Mouse (Mus musculus): Measurements from ENCODE around the gene Fmod. TPM values are rescaled to one million over a fixed set of nuclear protein-coding genes. Genes with fewer than 3 reads are reported as not detected.

Fmod gene
- total RNA-seq, 1 experiment: not detected

DNA sequence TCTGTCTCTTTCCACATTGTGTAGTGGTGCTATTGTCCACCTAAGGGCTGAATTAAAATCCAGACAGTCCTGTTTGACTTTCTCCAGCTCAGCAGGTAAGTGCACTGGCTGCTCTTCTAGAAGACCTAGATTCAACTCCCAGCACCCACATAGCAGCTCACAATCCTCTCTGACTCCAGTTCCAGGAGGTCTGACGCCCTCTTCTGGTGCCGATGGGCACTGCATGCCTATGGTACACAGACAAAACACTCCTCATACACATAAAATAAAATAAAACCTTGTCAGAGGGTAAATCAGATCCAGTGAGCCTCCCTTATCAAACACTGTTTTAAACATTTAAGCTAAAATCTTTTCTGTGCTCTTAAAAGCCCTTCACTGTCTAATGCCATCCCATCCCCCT lies 562 bp upstream of the Fmod start:
- H3K9me3 ChIP-seq (ENCODE audit: control insufficient read depth, insufficient read depth, low read depth, low read length): no peaks in the 10 kb centered on the region
- no peak for TF ChIP-seq ZNF384 (IDR thresholded peaks at IDR 0.05; ENCODE audit: low read depth, low read length)
- no peak for TF ChIP-seq HCFC1 (IDR thresholded peaks at IDR 0.05; ENCODE audit: borderline replicate concordance, insufficient read depth, low read length)
- TF ChIP-seq ZC3H11A (IDR thresholded peaks at IDR 0.05; ENCODE audit: borderline replicate concordance, low read depth, low read length): no peak; the same call in 1 of the 2 replicates
- TF ChIP-seq MAFK (IDR thresholded peaks at IDR 0.05; ENCODE audit: insufficient read depth, low read depth, low read length): no peak
- no peak for TF ChIP-seq CHD2 (IDR thresholded peaks at IDR 0.05; ENCODE audit: low read depth, low read length)
- in situ Hi-C loops (cut with MboI; ENCODE audit: low sequenced_read_pairs in 2 of 2, unreplicated experiment in 2 of 2): no loop called here
- H3K4me3 ChIP-seq (ENCODE audit: insufficient read depth in 1 of 2, low read depth in 1 of 2, low read length in 2 of 2, poor library complexity in 1 of 2, severe bottlenecking in 1 of 2): no peak overlapping the region
- H3K4me1 ChIP-seq (ENCODE audit: control insufficient read depth in 2 of 2, insufficient read depth in 2 of 2, low read length in 2 of 2, poor library complexity in 1 of 2): no peaks in the 10 kb centered on the region
- DNase-seq (ENCODE audit: low read depth, low spot score): no peak
- no peak overlapping the region for H3K27ac ChIP-seq (ENCODE audit: insufficient read depth, low read depth, low read length, poor library complexity, severe bottlenecking)
- H3K9ac ChIP-seq (ENCODE audit: insufficient read depth, low read depth, low read length, poor library complexity, severe bottlenecking): no peak overlapping the region
- H3K36me3 ChIP-seq (ENCODE audit: control insufficient read depth, insufficient read depth, low read length, poor library complexity, severe bottlenecking): no peaks in the 10 kb centered on the region

DNA sequence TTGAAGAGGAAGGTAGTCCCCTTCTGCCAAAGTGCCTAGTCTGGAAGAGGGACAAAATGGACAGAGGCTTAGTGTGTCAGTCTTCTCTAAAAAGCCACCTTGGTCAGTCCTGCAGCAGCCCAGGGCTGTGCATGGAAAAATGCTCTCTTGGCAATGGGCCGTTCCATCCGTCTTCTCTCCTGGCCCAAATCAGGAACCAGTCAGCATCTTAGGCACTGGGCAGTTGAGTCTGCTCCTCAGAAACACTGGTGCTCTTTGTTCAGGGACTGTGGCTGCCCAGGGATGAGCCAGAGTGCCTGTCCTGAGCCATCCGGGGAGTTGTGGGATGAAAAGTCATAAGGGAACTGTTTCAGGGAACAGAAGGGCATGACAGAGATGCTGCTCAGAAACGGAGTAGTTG lies 1.3 kb downstream of the Fmod start:
- H3K4me1 ChIP-seq (ENCODE audit: control insufficient read depth in 2 of 2, insufficient read depth in 2 of 2, low read length in 2 of 2, poor library complexity in 1 of 2): no peaks in the 10 kb centered on the region
- in situ Hi-C loops (cut with MboI; ENCODE audit: low sequenced_read_pairs in 2 of 2, unreplicated experiment in 2 of 2): no loop called here
- H3K9me3 ChIP-seq (ENCODE audit: control insufficient read depth, insufficient read depth, low read depth, low read length): no peaks in the 10 kb centered on the region
- H3K9ac ChIP-seq (ENCODE audit: insufficient read depth, low read depth, low read length, poor library complexity, severe bottlenecking): no peak overlapping the region
- H3K27ac ChIP-seq (ENCODE audit: insufficient read depth, low read depth, low read length, poor library complexity, severe bottlenecking): no peak overlapping the region
- no peak overlapping the region for H3K4me3 ChIP-seq (ENCODE audit: insufficient read depth in 1 of 2, low read depth in 1 of 2, low read length in 2 of 2, poor library complexity in 1 of 2, severe bottlenecking in 1 of 2)
- H3K36me3 ChIP-seq (ENCODE audit: control insufficient read depth, insufficient read depth, low read length, poor library complexity, severe bottlenecking): no peaks in the 10 kb centered on the region
- no peak for DNase-seq (ENCODE audit: low read depth, low spot score)
- TF ChIP-seq HCFC1 (IDR thresholded peaks at IDR 0.05; ENCODE audit: borderline replicate concordance, insufficient read depth, low read length): no peak
- TF ChIP-seq MAFK (IDR thresholded peaks at IDR 0.05; ENCODE audit: insufficient read depth, low read depth, low read length): no peak
- no peak for TF ChIP-seq ZNF384 (IDR thresholded peaks at IDR 0.05; ENCODE audit: low read depth, low read length)
- no peak for TF ChIP-seq ZC3H11A (IDR thresholded peaks at IDR 0.05; ENCODE audit: borderline replicate concordance, low read depth, low read length)
- no peak for TF ChIP-seq CHD2 (IDR thresholded peaks at IDR 0.05; ENCODE audit: low read depth, low read length)

DNA sequence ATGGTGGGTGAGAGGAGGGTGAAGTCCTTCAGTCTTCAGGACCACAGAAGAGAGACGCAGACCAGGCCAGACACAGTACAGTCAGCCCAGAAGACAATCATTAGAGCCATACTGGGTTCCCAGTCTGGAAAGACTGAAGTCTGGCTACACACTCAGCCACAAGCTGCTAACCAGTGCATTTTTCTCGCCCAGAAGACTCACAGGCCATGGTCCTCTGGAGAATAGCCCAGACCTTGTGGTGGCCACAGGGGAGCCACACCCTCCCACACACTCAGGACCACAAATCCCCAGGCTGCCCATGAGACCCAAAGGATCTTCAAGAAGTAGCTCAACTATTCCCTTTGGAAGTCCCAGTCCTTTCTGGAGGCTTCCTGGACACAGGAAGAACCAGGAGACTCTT lies 2.3 kb downstream of the Fmod start:
- Histone ChIP-seq H3K36me3 (ENCODE audit: control insufficient read depth, insufficient read depth, low read length, poor library complexity, severe bottlenecking) (no peaks in the 10 kb centered on the region), H3K9me3 (ENCODE audit: control insufficient read depth, insufficient read depth, low read depth, low read length) (no peaks in the 10 kb centered on the region), H3K4me3 (ENCODE audit: insufficient read depth in 1 of 2, low read depth in 1 of 2, low read length in 2 of 2, poor library complexity in 1 of 2, severe bottlenecking in 1 of 2) (no peak overlapping the region), H3K9ac (ENCODE audit: insufficient read depth, low read depth, low read length, poor library complexity, severe bottlenecking) (no peak overlapping the region), H3K4me1 (ENCODE audit: control insufficient read depth in 2 of 2, insufficient read depth in 2 of 2, low read length in 2 of 2, poor library complexity in 1 of 2) (no peaks in the 10 kb centered on the region), H3K27ac (ENCODE audit: insufficient read depth, low read depth, low read length, poor library complexity, severe bottlenecking) (no peak overlapping the region)
- TF ChIP-seq ZC3H11A (IDR thresholded peaks at IDR 0.05; ENCODE audit: borderline replicate concordance, low read depth, low read length): no peak
- TF ChIP-seq MAFK (IDR thresholded peaks at IDR 0.05; ENCODE audit: insufficient read depth, low read depth, low read length): no peak
- TF ChIP-seq ZNF384 (IDR thresholded peaks at IDR 0.05; ENCODE audit: low read depth, low read length): no peak
- no peak for TF ChIP-seq HCFC1 (IDR thresholded peaks at IDR 0.05; ENCODE audit: borderline replicate concordance, insufficient read depth, low read length)
- TF ChIP-seq CHD2 (IDR thresholded peaks at IDR 0.05; ENCODE audit: low read depth, low read length): no peak
- no peak for DNase-seq (ENCODE audit: low read depth, low spot score)
- in situ Hi-C loops (cut with MboI; ENCODE audit: low sequenced_read_pairs in 2 of 2, unreplicated experiment in 2 of 2): no loop called here

DNA sequence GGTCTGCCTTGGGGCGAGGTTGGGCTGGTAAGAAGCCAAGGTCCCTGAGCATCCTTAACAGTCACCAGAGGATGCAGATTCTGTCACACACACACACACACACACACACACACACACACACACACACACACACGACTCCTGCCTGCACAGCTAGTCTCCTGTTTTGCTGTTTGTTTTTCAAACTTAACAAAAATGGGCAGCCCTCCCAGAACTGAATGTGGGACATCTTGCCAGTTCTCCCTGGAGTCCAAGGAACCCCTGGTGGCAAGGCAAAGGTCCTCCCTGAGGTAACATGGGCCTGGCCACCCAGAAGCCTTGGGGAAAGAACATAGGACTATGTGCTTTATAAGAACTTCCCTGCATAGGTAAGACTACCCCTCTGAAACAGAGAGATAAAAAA lies 4.8 kb downstream of the Fmod start:
- no peak overlapping the region for H3K9ac ChIP-seq (ENCODE audit: insufficient read depth, low read depth, low read length, poor library complexity, severe bottlenecking)
- H3K27ac ChIP-seq (ENCODE audit: insufficient read depth, low read depth, low read length, poor library complexity, severe bottlenecking): no peak overlapping the region
- in situ Hi-C loops (cut with MboI; ENCODE audit: low sequenced_read_pairs in 2 of 2, unreplicated experiment in 2 of 2): loop anchor here in 1 of 2 experiments (10.0 kb wide), 1 partner anchor 127 kb away; no protein-coding TSS in a partner anchor
- no peak for DNase-seq (ENCODE audit: low read depth, low spot score)
- TF ChIP-seq MAFK (IDR thresholded peaks at IDR 0.05; ENCODE audit: insufficient read depth, low read depth, low read length): no peak
- no peak for TF ChIP-seq ZC3H11A (IDR thresholded peaks at IDR 0.05; ENCODE audit: borderline replicate concordance, low read depth, low read length)
- no peak for TF ChIP-seq ZNF384 (IDR thresholded peaks at IDR 0.05; ENCODE audit: low read depth, low read length)
- no peak for TF ChIP-seq CHD2 (IDR thresholded peaks at IDR 0.05; ENCODE audit: low read depth, low read length)
- TF ChIP-seq HCFC1 (IDR thresholded peaks at IDR 0.05; ENCODE audit: borderline replicate concordance, insufficient read depth, low read length): no peak
- no peak overlapping the region for H3K4me3 ChIP-seq (ENCODE audit: insufficient read depth in 1 of 2, low read depth in 1 of 2, low read length in 2 of 2, poor library complexity in 1 of 2, severe bottlenecking in 1 of 2)
- no peaks in the 10 kb centered on the region for H3K36me3 ChIP-seq (ENCODE audit: control insufficient read depth, insufficient read depth, low read length, poor library complexity, severe bottlenecking)
- peaks cover 0 to 2% of the 10 kb centered on the region in 2 experiments; a peak in 1 of 4 replicates for H3K4me1 ChIP-seq (ENCODE audit: control insufficient read depth in 2 of 2, insufficient read depth in 2 of 2, low read length in 2 of 2, poor library complexity in 1 of 2)
- H3K9me3 ChIP-seq (ENCODE audit: control insufficient read depth, insufficient read depth, low read depth, low read length): no peaks in the 10 kb centered on the region

DNA sequence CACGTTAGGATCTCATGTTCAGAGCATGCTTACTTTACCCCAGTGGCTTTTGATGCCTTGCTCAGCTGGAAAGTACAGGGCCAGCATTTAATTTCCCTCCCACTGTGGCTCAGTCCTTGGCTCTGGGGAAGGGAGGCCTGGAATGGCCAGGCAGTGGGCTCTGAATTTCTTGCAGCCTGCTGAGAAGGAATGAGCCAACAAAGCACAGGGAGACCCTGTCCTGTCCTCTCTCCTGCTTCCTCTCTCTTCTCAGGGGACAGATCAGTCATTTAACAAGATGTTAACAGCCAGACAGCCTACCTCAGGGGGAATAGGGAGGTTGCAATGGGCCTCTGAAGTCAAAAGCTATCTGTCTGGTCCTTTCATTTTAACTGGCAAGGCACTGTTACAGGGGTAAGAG lies 5.3 kb downstream of the Fmod start:
- Histone ChIP-seq H3K9me3 (ENCODE audit: control insufficient read depth, insufficient read depth, low read depth, low read length) (no peaks in the 10 kb centered on the region), H3K27ac (ENCODE audit: insufficient read depth, low read depth, low read length, poor library complexity, severe bottlenecking) (no peak overlapping the region), H3K4me3 (ENCODE audit: insufficient read depth in 1 of 2, low read depth in 1 of 2, low read length in 2 of 2, poor library complexity in 1 of 2, severe bottlenecking in 1 of 2) (no peak overlapping the region), H3K36me3 (ENCODE audit: control insufficient read depth, insufficient read depth, low read length, poor library complexity, severe bottlenecking) (no peaks in the 10 kb centered on the region), H3K4me1 (ENCODE audit: control insufficient read depth in 2 of 2, insufficient read depth in 2 of 2, low read length in 2 of 2, poor library complexity in 1 of 2) (peaks cover 0 to 2% of the 10 kb centered on the region in 2 experiments; a peak in 1 of 4 replicates), H3K9ac (ENCODE audit: insufficient read depth, low read depth, low read length, poor library complexity, severe bottlenecking) (no peak overlapping the region)
- DNase-seq (ENCODE audit: low read depth, low spot score): no peak
- in situ Hi-C loops (cut with MboI; ENCODE audit: low sequenced_read_pairs in 2 of 2, unreplicated experiment in 2 of 2): loop anchor here in 1 of 2 experiments (10.0 kb wide), 1 partner anchor 128 kb away; no protein-coding TSS in a partner anchor
- TF ChIP-seq ZNF384 (IDR thresholded peaks at IDR 0.05; ENCODE audit: low read depth, low read length): no peak
- no peak for TF ChIP-seq MAFK (IDR thresholded peaks at IDR 0.05; ENCODE audit: insufficient read depth, low read depth, low read length)
- no peak for TF ChIP-seq CHD2 (IDR thresholded peaks at IDR 0.05; ENCODE audit: low read depth, low read length)
- no peak for TF ChIP-seq ZC3H11A (IDR thresholded peaks at IDR 0.05; ENCODE audit: borderline replicate concordance, low read depth, low read length)
- TF ChIP-seq HCFC1 (IDR thresholded peaks at IDR 0.05; ENCODE audit: borderline replicate concordance, insufficient read depth, low read length): no peak

Measured in ES-E14 (cell line).